Mouse (Mus musculus): ENCODE data around the gene Ppp1r1b. TPM values are rescaled to one million over a fixed set of nuclear protein-coding genes. Genes with fewer than 3 reads are reported as not detected.

Gene Ppp1r1b
- polyA plus RNA-seq, 1 experiment from 2014 or later = 52.2 TPM

DNA sequence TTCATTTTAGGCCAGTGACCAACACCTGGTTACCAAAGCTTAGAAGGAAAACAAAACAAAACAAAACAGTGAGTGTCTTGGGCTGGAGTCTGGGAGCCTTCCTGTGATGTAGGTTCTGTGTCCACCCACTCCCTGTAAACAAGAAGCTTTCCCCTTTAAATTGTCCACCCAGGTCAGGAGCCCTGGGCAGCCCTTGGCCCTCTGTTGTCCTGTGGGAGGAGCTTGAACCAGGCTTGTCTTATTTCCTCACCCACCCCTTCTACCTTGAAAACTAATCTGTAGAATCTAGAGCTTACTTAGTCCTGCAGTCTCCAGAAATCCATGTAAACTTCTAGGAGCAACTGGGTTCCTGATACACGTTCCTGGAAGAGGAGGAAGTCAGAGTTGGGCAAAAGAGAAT is 26.0 kb upstream of the Ppp1r1b start:
- Histone ChIP-seq H3K4me3 (replicated peaks) (no peak overlapping the region), H3K27ac (no peak overlapping the region), H3K4me1 (replicated peaks) (peaks cover 5% of the 10 kb centered on the region), H3K4me2 (replicated peaks) (no peak overlapping the region), H3K27me3 (replicated peaks) (peaks cover 99% of the 10 kb centered on the region), H3K9me3 (no peaks in the 10 kb centered on the region), H3K36me3 (no peaks in the 10 kb centered on the region), H3K9ac (no peak overlapping the region)
- 0% methylated on average over 1 of the region's 1 CpGs for WGBS
- no peak for ATAC-seq

DNA sequence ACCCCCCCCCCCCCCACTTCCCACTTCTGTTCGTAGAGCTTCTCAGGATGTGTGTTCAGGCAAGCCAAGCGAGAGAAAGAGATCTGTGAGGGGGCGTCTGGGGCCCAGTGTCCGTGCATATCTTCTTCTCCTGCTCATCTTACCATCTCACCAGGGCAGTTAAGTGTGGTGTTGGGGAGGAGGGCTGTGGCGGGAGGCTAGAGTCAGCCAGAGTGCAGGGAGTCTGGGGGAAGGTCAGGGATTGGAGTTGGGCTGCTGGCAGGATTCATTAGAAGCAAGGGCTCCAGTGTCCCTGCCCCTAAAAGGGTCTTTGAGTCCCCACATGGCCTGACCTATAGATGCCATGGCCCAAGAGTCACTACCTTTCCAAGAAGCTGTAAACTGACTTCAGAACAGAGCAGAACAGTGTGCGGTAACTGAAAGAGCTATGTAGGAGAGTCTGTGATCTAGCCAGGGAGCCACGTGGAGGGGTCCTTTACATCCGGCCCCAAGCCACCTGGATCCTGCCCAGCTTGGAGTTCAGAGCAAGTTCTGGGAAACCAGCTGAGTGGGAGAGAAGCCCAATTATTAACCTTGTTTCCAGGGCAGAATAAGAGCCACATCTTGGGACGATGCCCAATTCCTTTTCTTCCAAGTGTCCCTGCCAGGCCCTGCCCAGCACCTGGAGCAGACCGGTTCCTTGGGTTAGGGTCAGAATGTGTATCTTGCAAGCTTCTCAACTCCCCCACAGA is 24.9 kb upstream of the Ppp1r1b start:
- Histone ChIP-seq H3K36me3 (no peaks in the 10 kb centered on the region), H3K9ac (no peak overlapping the region), H3K9me3 (no peaks in the 10 kb centered on the region), H3K4me3 (replicated peaks) (no peak overlapping the region), H3K4me1 (replicated peaks) (peaks cover 16% of the 10 kb centered on the region), H3K4me2 (replicated peaks) (no peak overlapping the region), H3K27me3 (replicated peaks) (peaks cover 99% of the 10 kb centered on the region), H3K27ac (no peak overlapping the region)
- 3% methylated on average over 10 of the region's 10 CpGs for WGBS
- ATAC-seq = no peak

DNA sequence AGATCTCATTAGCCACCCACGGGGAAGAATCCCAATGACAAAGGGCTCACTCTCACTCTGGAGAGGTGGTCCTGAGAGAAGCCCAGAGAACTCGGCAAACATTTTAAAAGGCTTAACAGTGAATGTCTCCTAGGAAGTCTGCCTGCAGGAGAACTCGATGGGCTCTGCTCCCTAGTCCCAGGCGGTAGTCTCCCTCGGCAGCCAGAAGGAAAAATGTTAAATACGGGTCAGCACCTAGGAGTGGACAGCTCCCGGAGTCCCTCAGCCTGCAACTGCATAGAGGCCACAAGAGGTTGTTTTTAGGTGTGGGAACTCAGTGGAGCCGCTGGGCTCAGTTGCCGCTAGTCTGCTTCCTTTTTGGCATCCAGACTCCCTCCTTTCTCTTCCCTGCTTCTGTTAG is 24.3 kb upstream of the Ppp1r1b start:
- no peak overlapping the region for H3K9ac ChIP-seq
- no peaks in the 10 kb centered on the region for H3K36me3 ChIP-seq
- peaks cover 99% of the 10 kb centered on the region for H3K27me3 ChIP-seq (replicated peaks)
- peaks cover 21% of the 10 kb centered on the region for H3K4me1 ChIP-seq (replicated peaks)
- 2% methylated on average over 9 of the region's 9 CpGs for WGBS
- H3K4me2 ChIP-seq (replicated peaks) = no peak overlapping the region
- no peaks in the 10 kb centered on the region for H3K9me3 ChIP-seq
- H3K27ac ChIP-seq = no peak overlapping the region
- no peak overlapping the region for H3K4me3 ChIP-seq (replicated peaks)
- ATAC-seq = no peak

DNA sequence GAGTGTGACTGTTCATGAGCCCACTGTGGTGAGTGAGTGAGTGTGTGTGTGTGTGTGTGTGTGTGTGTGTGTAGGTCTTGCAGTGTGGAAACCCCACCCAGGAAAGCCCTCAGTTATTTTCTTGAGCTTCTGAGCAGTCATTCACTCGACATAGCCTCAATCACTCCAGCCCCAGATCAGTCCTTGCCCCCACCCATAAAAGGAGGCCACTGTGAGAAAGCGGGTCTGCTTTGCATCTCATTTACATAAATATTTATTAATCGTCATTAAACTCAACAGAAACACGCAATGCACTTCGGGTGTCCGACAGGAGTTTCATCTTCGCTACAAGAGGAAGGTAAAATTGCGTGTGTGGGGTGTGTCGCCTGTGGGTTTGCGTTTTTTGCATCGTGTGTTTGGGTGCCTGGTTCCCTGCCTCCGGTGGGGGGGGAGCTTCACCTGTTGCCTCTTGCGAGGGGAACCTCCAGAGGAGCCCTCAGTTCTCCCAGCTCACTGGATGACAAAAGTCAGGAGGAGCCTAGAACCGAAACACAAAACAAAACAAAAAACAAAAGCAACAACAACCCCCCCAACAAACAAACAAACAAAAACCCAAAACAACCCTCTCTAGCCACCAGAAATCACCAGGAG is 22.9 kb upstream of the Ppp1r1b start:
- Histone ChIP-seq H3K27me3 (replicated peaks) (peaks cover 99% of the 10 kb centered on the region), H3K9me3 (no peaks in the 10 kb centered on the region), H3K36me3 (no peaks in the 10 kb centered on the region), H3K4me3 (replicated peaks) (no peak overlapping the region), H3K27ac (no peak overlapping the region), H3K4me1 (replicated peaks) (peaks cover 21% of the 10 kb centered on the region), H3K9ac (no peak overlapping the region), H3K4me2 (replicated peaks) (no peak overlapping the region)
- ATAC-seq = no peak
- WGBS = 6% methylated on average over 14 of the region's 14 CpGs

DNA sequence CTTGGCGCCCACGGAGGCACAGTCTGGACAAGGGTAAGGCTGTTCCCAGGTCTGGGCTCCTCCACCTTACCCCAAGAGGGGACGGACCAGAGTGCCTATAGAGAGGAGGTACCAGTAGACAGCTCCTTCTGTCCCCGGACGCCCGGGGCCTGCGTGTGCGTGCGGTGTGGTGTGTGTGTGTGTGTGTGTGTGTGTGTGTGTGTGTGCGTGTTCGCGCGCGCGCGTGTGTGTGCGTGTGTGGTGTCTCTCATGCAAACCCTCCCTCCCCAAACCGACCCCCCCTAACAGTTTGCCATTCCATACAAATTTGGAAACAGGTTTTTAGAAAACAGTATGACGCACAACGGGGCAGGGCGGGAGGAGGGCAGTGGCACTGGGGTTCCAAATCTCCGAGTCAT is 22.4 kb upstream of the Ppp1r1b start:
- Histone ChIP-seq H3K4me3 (replicated peaks) (no peak overlapping the region), H3K9me3 (no peaks in the 10 kb centered on the region), H3K4me1 (replicated peaks) (peaks cover 21% of the 10 kb centered on the region), H3K36me3 (no peaks in the 10 kb centered on the region), H3K27me3 (replicated peaks) (peaks cover 99% of the 10 kb centered on the region), H3K9ac (no peak overlapping the region), H3K27ac (no peak overlapping the region), H3K4me2 (replicated peaks) (no peak overlapping the region)
- no peak for ATAC-seq
- 6% methylated on average over 21 of the region's 22 CpGs for WGBS

DNA sequence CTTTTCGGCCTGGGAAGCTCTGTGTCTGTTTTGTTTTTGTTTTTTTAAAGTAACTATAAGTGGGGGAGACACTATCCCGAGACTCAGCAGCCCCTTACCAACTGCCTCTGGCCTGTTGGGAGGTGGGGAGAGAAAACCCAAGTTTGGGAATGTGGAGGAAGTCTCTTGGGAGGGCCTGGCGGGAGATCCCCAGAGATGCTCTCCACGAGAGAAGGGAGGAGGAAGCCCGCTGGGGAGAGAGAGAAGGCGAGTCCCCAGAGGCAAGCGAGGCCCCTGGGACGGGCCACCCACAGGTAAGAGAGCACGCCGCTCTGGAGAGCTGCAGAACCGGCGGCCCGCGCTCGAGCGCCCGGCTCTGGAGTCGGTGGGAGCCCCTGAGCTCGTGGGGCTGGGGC is 21.5 kb upstream of the Ppp1r1b start:
- ATAC-seq = no peak
- Histone ChIP-seq H3K9ac (no peak overlapping the region), H3K27ac (no peak overlapping the region), H3K36me3 (no peaks in the 10 kb centered on the region), H3K27me3 (replicated peaks) (peaks cover 97% of the 10 kb centered on the region), H3K4me2 (replicated peaks) (peak overlapping the region; percentile 46; the same call in 1 of the 2 replicates), H3K9me3 (no peaks in the 10 kb centered on the region), H3K4me3 (replicated peaks) (peak overlapping the region; percentile 24; the same call in 1 of the 2 replicates), H3K4me1 (replicated peaks) (peaks cover 21% of the 10 kb centered on the region)
- WGBS = 2% methylated on average over 19 of the region's 19 CpGs

DNA sequence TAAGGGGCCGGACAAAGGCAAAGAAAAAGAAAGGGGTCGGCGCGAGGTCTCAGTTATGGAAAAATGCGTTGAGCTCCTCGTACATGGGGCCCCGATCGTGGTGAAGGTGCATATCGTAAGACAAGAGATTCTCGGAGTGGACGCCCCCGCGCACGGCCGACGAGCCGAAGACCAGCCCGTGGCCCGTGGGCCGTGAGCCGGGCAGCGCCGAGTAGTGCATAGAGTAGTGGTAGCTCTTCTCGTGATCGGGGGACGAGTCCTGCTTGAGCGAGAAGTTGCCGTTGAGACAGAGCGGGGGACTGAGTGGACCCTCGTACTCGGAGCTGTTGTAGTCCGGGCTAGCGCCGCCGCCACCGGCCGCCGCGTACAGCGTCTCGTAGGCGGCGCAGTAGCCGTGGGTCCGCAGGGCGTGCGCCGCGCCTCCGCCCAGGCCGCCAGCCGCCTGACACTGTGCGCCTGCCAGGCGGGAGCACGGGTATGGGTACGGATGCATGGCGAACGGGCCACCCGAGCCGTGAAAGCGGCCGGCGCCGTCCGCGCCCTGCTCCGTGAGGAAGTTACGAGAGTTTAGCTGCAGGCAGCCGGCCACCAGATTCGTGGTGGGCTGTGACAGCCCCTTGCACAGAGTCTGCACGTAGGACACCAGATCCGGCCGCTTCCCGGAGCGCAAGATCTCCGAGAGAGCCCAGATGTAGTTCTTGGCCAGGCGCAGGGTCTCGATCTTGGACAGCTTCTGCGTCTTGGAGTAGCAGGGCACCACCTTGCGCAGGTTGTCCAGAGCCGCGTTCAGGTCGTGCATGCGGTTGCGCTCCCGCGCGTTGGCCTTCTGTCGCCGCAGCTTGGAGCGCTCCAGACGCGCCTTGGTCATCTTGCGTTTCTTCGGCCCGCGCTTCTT is 20.8 kb upstream of the Ppp1r1b start:
- H3K27ac ChIP-seq = no peak overlapping the region
- peaks cover 21% of the 10 kb centered on the region for H3K4me1 ChIP-seq (replicated peaks)
- no peaks in the 10 kb centered on the region for H3K36me3 ChIP-seq
- ATAC-seq = 0 out of 2 replicates have a peak, but pooled peaks have one; percentile 36
- H3K4me3 ChIP-seq (replicated peaks) = peak overlapping the region; percentile 24
- under 1% methylated on average over 97 of the region's 97 CpGs for WGBS
- H3K4me2 ChIP-seq (replicated peaks) = peak overlapping the region; percentile 46
- no peak overlapping the region for H3K9ac ChIP-seq
- peaks cover 97% of the 10 kb centered on the region for H3K27me3 ChIP-seq (replicated peaks)
- H3K9me3 ChIP-seq = no peaks in the 10 kb centered on the region

DNA sequence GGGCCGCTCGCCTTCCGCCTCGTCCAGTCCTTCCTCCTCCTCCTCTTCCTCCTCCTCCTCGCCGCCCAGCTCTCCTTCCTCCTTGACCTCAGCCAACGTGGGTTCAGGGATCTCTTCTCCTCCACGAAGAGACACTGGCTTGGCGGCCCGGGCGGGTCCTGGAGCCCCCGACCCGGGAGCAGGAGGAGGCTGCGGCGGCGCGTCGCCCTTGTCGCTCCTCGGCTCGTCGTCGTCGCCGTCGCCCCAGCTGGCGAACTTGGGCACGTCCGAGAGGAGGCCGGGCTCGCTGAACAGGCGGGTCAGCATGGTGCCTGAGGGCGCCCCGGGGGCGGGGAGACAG is 20.2 kb upstream of the Ppp1r1b start:
- ATAC-seq = peak; percentile 55; the same call in 1 of the 2 replicates
- H3K9me3 ChIP-seq = no peaks in the 10 kb centered on the region
- H3K4me3 ChIP-seq (replicated peaks) = peak overlapping the region; percentile 24
- H3K9ac ChIP-seq = no peak overlapping the region
- WGBS = 1% methylated on average over 30 of the region's 35 CpGs
- H3K4me1 ChIP-seq (replicated peaks) = peaks cover 21% of the 10 kb centered on the region
- no peaks in the 10 kb centered on the region for H3K36me3 ChIP-seq
- peaks cover 96% of the 10 kb centered on the region for H3K27me3 ChIP-seq (replicated peaks)
- H3K27ac ChIP-seq = no peak overlapping the region
- peak overlapping the region; percentile 46 for H3K4me2 ChIP-seq (replicated peaks)

DNA sequence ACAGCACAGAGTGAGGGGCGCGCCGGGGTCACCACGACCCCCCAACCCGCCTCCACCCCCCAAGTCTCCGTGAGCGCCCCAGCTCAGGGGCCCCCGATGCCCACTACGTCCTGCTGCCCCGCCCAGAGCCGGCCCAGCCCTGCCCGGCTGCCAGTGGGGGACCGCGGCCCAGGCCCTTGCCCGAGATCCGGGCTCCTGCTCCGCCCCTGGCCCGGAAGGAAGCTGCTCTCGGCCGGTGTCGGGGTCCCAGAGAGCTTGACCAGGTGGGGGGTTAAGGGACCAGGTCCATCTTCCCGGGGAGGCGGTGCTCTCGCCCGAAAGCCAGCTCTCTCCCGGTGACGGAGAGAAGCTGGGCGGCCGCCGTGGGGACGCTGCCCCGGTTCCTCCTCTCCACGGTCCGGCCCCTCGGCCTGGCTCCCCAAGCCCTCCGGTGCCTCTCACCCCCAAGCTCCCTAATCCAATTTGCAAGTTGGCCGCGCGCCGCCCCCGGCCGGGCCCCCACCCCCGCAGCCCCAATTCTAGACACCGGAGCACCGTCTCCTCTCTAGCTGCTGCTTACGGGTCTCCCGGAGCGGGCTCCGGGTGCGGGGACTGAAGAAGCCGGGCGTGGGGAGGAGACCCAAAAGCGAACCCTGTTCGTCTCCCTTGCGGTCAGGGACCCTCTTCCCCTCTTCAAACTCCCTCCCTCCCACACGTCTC is 19.7 kb upstream of the Ppp1r1b start:
- Histone ChIP-seq H3K4me3 (replicated peaks) (peak overlapping the region; percentile 24), H3K27me3 (replicated peaks) (peaks cover 96% of the 10 kb centered on the region), H3K9me3 (no peaks in the 10 kb centered on the region), H3K36me3 (no peaks in the 10 kb centered on the region), H3K27ac (no peak overlapping the region), H3K4me1 (replicated peaks) (peaks cover 21% of the 10 kb centered on the region), H3K9ac (no peak overlapping the region), H3K4me2 (replicated peaks) (peak overlapping the region; percentile 46)
- ATAC-seq = peak; percentile 24; the same call in 1 of the 2 replicates
- under 1% methylated on average over 54 of the region's 56 CpGs for WGBS

DNA sequence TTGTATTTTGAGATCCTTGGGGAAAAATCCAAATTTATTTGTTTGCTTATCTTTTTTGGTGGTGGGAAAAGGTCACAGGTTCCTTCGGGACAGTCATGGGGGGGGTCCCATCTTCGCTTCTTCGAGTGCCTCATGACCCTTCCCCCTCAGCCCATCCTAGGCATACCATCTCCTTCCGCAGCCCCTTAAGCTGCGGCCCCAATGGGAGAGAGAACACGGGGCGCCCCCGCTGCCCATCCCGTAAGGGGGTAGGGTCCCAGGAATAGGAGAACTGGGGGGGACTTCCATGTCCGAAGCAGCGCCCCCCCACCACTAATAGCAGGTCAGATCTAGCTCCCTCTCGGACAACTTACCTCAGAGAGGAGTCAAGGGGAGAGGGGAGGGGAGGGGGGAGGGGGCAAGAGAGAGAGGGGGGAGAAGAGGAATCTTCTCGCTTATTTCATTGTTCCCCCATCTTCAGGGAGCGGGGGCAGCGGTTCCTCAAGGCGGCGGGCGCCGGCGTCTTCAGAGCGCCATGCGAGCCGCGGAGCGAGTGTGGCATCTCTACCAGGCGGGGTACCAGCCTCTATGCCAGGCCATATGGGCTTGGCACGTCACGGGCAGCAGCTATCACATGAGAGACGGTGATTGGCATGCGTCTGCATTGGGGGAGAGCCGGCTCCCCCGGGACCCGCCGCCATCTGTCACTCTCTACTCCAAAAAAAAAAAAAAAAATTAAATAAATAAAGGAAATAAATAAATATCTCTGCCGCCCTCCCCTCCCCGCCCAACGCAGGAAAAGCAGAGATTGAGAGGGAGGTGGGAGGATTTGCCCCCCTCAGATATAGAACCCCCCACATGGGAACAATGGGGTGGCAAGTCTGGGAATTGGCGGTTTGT is 18.9 kb upstream of the Ppp1r1b start, which contains the start of gene Neurod2:
Gene Neurod2 (minus strand): TSS at position 568 of the 879 bp plus-strand sequence.
- no peaks in the 10 kb centered on the region for H3K36me3 ChIP-seq
- peak within 1 kb of the TSS; percentile 24; the same call in 1 of the 2 replicates for H3K4me3 ChIP-seq (replicated peaks)
- no peaks in the 10 kb centered on the region for H3K9me3 ChIP-seq
- peak within 1 kb of the TSS; percentile 46 for H3K4me2 ChIP-seq (replicated peaks)
- no peak within 1 kb of the TSS for H3K27ac ChIP-seq
- H3K27me3 ChIP-seq (replicated peaks) = peaks cover 96% of the 10 kb centered on the region
- no peak for ATAC-seq
- H3K4me1 ChIP-seq (replicated peaks) = peaks cover 24% of the 10 kb centered on the region
- 3% methylated on average over 38 of the region's 38 CpGs for whole genome bisulfite sequencing
- no peak within 1 kb of the TSS for H3K9ac ChIP-seq

Measured in intestine, embryonic 15.5 days (tissue).